Mouse (Mus musculus): Measurements from ENCODE around the gene Hexb.

DNA sequence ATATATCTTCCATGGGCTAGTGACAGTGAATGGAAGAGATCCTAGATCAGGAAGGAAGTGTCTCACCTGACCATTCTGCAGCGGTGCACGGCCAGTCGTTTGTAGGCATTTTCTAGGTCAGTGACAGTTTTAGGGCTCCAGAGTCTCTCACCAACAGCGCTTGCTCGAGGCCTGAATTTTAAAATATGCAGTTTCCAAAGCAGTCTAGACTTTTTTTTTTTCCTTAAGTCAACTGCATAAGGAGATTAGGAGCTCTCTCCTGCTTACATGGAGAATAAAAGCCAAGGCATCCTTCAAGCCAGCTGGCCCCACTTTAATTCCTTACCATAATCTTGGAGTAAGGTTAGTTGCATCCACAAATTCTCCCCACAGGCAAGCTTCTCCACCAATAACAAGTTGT is 21.4 kb downstream of the Hexb start:
- TF ChIP-seq CTCF (IDR thresholded peaks at IDR 0.05; ENCODE audit: control insufficient read depth, insufficient read depth, low read length) (no peak), POLR2A (IDR thresholded peaks at IDR 0.05; ENCODE audit: borderline replicate concordance, control insufficient read depth, low read depth, low read length) (no peak)

Measured in bone marrow, adult 2 months (tissue).